ENCODE assay signal across 8 mouse cellular contexts in genomic region chr2:155051622-155052351, GRCm38 (mm10). TPM values are rescaled to one million over a fixed set of nuclear protein-coding genes. Genes with fewer than 3 reads are reported as not detected.
DNase-seq lines count a peak whose midpoint lies in the region; ATAC-seq and TF ChIP-seq lines count a peak whose summit lies in the region.

No protein-coding gene starts in this region.

- H3K4me2 ChIP-seq in limb, embryonic 15.5 days: peak overlapping the region; percentile 91
- peak overlapping the region; percentile 90 for H3K4me2 ChIP-seq in neural tube, embryonic 15.5 days

- peak overlapping the region; percentile 69 for H3K4me3 ChIP-seq in left cerebral cortex, adult 2 months
- peak overlapping the region; percentile 6; the same call in 1 of the 2 replicates for H3K4me3 ChIP-seq in embryonic fibroblast, embryonic 13.5 days (ENCODE audit: insufficient read depth, low read length)
- peak overlapping the region; percentile 62 for H3K4me3 ChIP-seq in limb, embryonic 15.5 days
- peak overlapping the region; percentile 56 for H3K4me3 ChIP-seq in neural tube, embryonic 15.5 days (replicated peaks)

- no peak for TF ChIP-seq CTCF in left cerebral cortex, adult 2 months (IDR thresholded peaks at IDR 0.05)
- TF ChIP-seq CTCF in embryonic fibroblast, embryonic 13.5 days (IDR thresholded peaks at IDR 0.05; ENCODE audit: borderline replicate concordance, insufficient read depth, low read length): no peak

- intact Hi-C loops in left cerebral cortex, adult 2 months (cut with DNase I): loop anchor here (2.0 kb wide), 1 partner anchor 395 kb away; no protein-coding TSS in a partner anchor
- intact Hi-C loops in left cerebral cortex, postnatal 14 days (cut with DNase I): no loop called here

- no peak for DNase-seq in left cerebral cortex, adult 2 months (ENCODE audit: extremely low spot score in 1 of 2, low spot score in 2 of 2)
- no peak for DNase-seq in left cerebral cortex, postnatal 14 days (ENCODE audit: low spot score in 2 of 2)
- DNase-seq in adrenal gland, adult 8-10 months: no peak
- no peak for DNase-seq in urinary bladder, postnatal 14 days (ENCODE audit: low spot score)
- DNase-seq in testis, postnatal 10 days (ENCODE audit: low spot score): no peak

- TF ChIP-seq POLR2A in embryonic fibroblast, embryonic 13.5 days (IDR thresholded peaks at IDR 0.05; ENCODE audit: low read depth, low read length): 0 out of 2 replicates have a peak, but pooled peaks have one; percentile 20

- no peaks in the 10 kb centered on the region for H3K27me3 ChIP-seq in limb, embryonic 15.5 days
- no peaks in the 10 kb centered on the region for H3K27me3 ChIP-seq in neural tube, embryonic 15.5 days (replicated peaks)

- H3K9ac ChIP-seq in limb, embryonic 15.5 days: peak overlapping the region; percentile 40; the same call in 1 of the 2 replicates
- peak overlapping the region; percentile 59 for H3K9ac ChIP-seq in neural tube, embryonic 15.5 days (replicated peaks)

- 0 out of 2 replicates have a peak, but pooled peaks cover 8% of the 10 kb centered on the region for H3K4me1 ChIP-seq in embryonic fibroblast, embryonic 13.5 days (ENCODE audit: control insufficient read depth, insufficient read depth, low read length)
- H3K4me1 ChIP-seq in limb, embryonic 15.5 days: peaks cover 24% of the 10 kb centered on the region
- H3K4me1 ChIP-seq in neural tube, embryonic 15.5 days: peaks cover 14% of the 10 kb centered on the region

- WGBS in limb, embryonic 15.5 days: 19% methylated on average over 9 of the region's 9 CpGs
- 28% methylated on average over 9 of the region's 9 CpGs for WGBS in neural tube, embryonic 15.5 days

- no peaks in the 10 kb centered on the region for H3K9me3 ChIP-seq in limb, embryonic 15.5 days
- H3K9me3 ChIP-seq in neural tube, embryonic 15.5 days (replicated peaks): no peaks in the 10 kb centered on the region

- H3K36me3 ChIP-seq in limb, embryonic 15.5 days: no peaks in the 10 kb centered on the region
- no peaks in the 10 kb centered on the region for H3K36me3 ChIP-seq in neural tube, embryonic 15.5 days

- H3K27ac ChIP-seq in left cerebral cortex, adult 2 months: peak overlapping the region; percentile 95; the same call in 1 of the 2 replicates
- H3K27ac ChIP-seq in embryonic fibroblast, embryonic 13.5 days (ENCODE audit: insufficient read depth, low read length): 0 out of 2 replicates have a peak overlapping the region, but pooled peaks have one; percentile 72
- H3K27ac ChIP-seq in limb, embryonic 15.5 days: peak overlapping the region; percentile 88
- peak overlapping the region; percentile 94 for H3K27ac ChIP-seq in neural tube, embryonic 15.5 days (replicated peaks)

- ATAC-seq in limb, embryonic 15.5 days (ENCODE audit: insufficient number of reproducible peaks, low FRiP score, low TSS enrichment, low read depth): no peak
- no peak for ATAC-seq in neural tube, embryonic 15.5 days (ENCODE audit: low FRiP score)

RNA-seq across cellular contexts. Expression of gene Ahcy, which starts 22.5 kb away (rescaled TPM):
- 10 to 100 TPM; 13.8 to 14.4 TPM for total RNA-seq in left cerebral cortex, adult 2 months (2021)
- 10 to 100 TPM; 12.1 to 12.7 TPM for total RNA-seq in left cerebral cortex, postnatal 14 days (2021)
- polyA plus RNA-seq in embryonic fibroblast, embryonic 13.5 days (2011; ENCODE audit: insufficient read length, low read depth, missing spikeins): 52.0 and 52.2 TPM in 2 replicates
- polyA plus RNA-seq in limb, embryonic 15.5 days (2015; fragmentation: Nextera tagmentation; extraction: Ambion mirVana): 48.7 and 53.5 TPM in 2 replicates
- polyA plus RNA-seq in neural tube, embryonic 15.5 days (2015; fragmentation: Nextera tagmentation; extraction: Ambion mirVana): 30.9 and 44.6 TPM in 2 replicates
- total RNA-seq in adrenal gland, adult 8-10 months (2022): 10 to 100 TPM; 33.8 to 39.2 (median 37.7) TPM

RNA-seq across cellular contexts. Expression of gene Gm14226, which starts 33.7 kb away (rescaled TPM):
- total RNA-seq in left cerebral cortex, adult 2 months (2021): under 1 TPM; 0.09 to 0.35 TPM
- under 1 TPM; 0.13 to 0.18 TPM for total RNA-seq in left cerebral cortex, postnatal 14 days (2021)
- 0.21 TPM in 1 of 2 replicates, not detected in the other for polyA plus RNA-seq in embryonic fibroblast, embryonic 13.5 days (2011; ENCODE audit: insufficient read length, low read depth, missing spikeins)
- 2.9 and 3.7 TPM in 2 replicates for polyA plus RNA-seq in limb, embryonic 15.5 days (2015; fragmentation: Nextera tagmentation; extraction: Ambion mirVana)
- 0.29 and 0.47 TPM in 2 replicates for polyA plus RNA-seq in neural tube, embryonic 15.5 days (2015; fragmentation: Nextera tagmentation; extraction: Ambion mirVana)
- total RNA-seq in adrenal gland, adult 8-10 months (2022): 1 to 10 TPM; 3.1 to 9.6 (median 4.6) TPM

Comparison
In these comparisons a context has a peak if more than half of its experiments do, and no peak if none do; other contexts are left out.
1. H3K4me3 ChIP-seq: peak in every context shown above with its lines; median percentile 69 in left cerebral cortex, adult 2 months; 62 in limb, embryonic 15.5 days; 56 in neural tube, embryonic 15.5 days; 6 in embryonic fibroblast, embryonic 13.5 days.